Mouse (Mus musculus) heart, postnatal 14 days (tissue): ENCODE data around the gene Btnl6. TPM values are rescaled to one million over a fixed set of nuclear protein-coding genes. Genes with fewer than 3 reads are reported as not detected.
"Not testable (repeated sequence)": the region's sequence is repeated elsewhere in the genome, so short reads cannot be mapped to it uniquely, and the experiment has no call there.

ENCODE experiments used
- DNase-seq, 2 experiments: peaks; one replicate each; pipeline ENCODE4 v3.0.0; 2021 to 2022
- intact Hi-C: fragments of 180-260 bp; cut with DNase I; formaldehyde crosslinking; loops from one replicate; pipeline ENCODE4 v1.15.1; 2025
- total RNA-seq, 2 experiments: library from RNA; stranded (reverse); gene quantifications; 2 replicates each; pipeline ENCODE4 v1.2.3; 2021

The Btnl6 gene
- total RNA-seq, 2 experiments from 2014 or later, result not detected

- intact Hi-C loops, result no loop called here
- peak in 1 of 2 experiments; percentile 1 for DNase-seq
Observed at GRCm38 (mm10) chr17:34507591-34507990, 9.6 kb downstream of the Btnl6 start.

- intact Hi-C loops, DNase-seq: not testable (repeated sequence)
Observed at GRCm38 (mm10) chr17:34497726-34498125, 19.4 kb downstream of the Btnl6 start.

GRCm38 (mm10) chr17:34497319-34497718, 19.8 kb downstream of the Btnl6 start:
- intact Hi-C loops, DNase-seq: not testable (repeated sequence)

GRCm38 (mm10) chr17:34496539-34496938, 20.6 kb downstream of the Btnl6 start:
- no peak for DNase-seq
- intact Hi-C loops, result no loop called here

GRCm38 (mm10) chr17:34495156-34495555, 22.0 kb downstream of the Btnl6 start:
- intact Hi-C loops, DNase-seq: not testable (repeated sequence)

- no peak for DNase-seq
- intact Hi-C loops, result no loop called here
Observed at GRCm38 (mm10) chr17:34492796-34493195, 24.4 kb downstream of the Btnl6 start.

- DNase-seq, intact Hi-C loops: not testable (repeated sequence)
Observed at GRCm38 (mm10) chr17:34477238-34478013, 39.7 kb downstream of the Btnl6 start, which contains the start of gene Btnl4. Btnl4 (minus strand) TSS chr17:34477318.

GRCm38 (mm10) chr17:34476427-34476826, 40.7 kb downstream of the Btnl6 start:
- intact Hi-C loops, result no loop called here
- no peak for DNase-seq

- intact Hi-C loops, result no loop called here
- DNase-seq, result no peak
Observed at GRCm38 (mm10) chr17:34475060-34475459, 42.1 kb downstream of the Btnl6 start.

- no peak for DNase-seq
- intact Hi-C loops, result no loop called here
Observed at GRCm38 (mm10) chr17:34470491-34470890, 46.7 kb downstream of the Btnl6 start.

GRCm38 (mm10) chr17:34465906-34466305, 51.2 kb downstream of the Btnl6 start:
- DNase-seq, intact Hi-C loops: not testable (repeated sequence)

- intact Hi-C loops, result no loop called here
- DNase-seq, result no peak
Observed at GRCm38 (mm10) chr17:34459255-34459654, 57.9 kb downstream of the Btnl6 start.

Other genes starting within 250 kb of the Btnl6 start
- 10 to 100 TPM in 1 of 2 experiments, 1 to 10 TPM in 1; 7.0 to 13.1 TPM for gene H2-Aa, start 229.5 kb downstream of the Btnl6 start, total RNA-seq
- 10 to 100 TPM in 1 of 2 experiments, 1 to 10 TPM in 1; 5.8 to 11.8 TPM for gene H2-Eb1, start 211.5 kb downstream of the Btnl6 start, total RNA-seq
- gene H2-Eb2, start 191.7 kb downstream of the Btnl6 start, total RNA-seq, result under 1 TPM in 1 of 2 experiments, not detected in 1; 0.10 TPM
- gene Btnl2, start 162.5 kb downstream of the Btnl6 start, total RNA-seq, result under 1 TPM; 0.27 to 0.33 TPM
- not detected for gene Btnl1, start 140.2 kb downstream of the Btnl6 start, total RNA-seq
- gene BC051142, start 118.5 kb downstream of the Btnl6 start, total RNA-seq, result under 1 TPM in 1 of 2 experiments, not detected in 1; 0.24 TPM
- gene Btnl4, start 40.0 kb downstream of the Btnl6 start, total RNA-seq, result not detected
- 10 to 100 TPM; 47.9 to 52.6 TPM for gene Notch4, start 46.9 kb upstream of the Btnl6 start, total RNA-seq
- gene Gpsm3, start 72.5 kb upstream of the Btnl6 start, total RNA-seq, result 1 to 10 TPM; 5.6 to 7.8 TPM
- 10 to 100 TPM; 20.1 to 22.6 TPM for gene Pbx2, start 73.9 kb upstream of the Btnl6 start, total RNA-seq
- gene Ager, start 80.5 kb upstream of the Btnl6 start, total RNA-seq, result 1 to 10 TPM; 1.0 to 1.2 TPM
- 10 to 100 TPM; 33.6 to 35.4 TPM for gene Rnf5, start 86.3 kb upstream of the Btnl6 start, total RNA-seq
- 10 to 100 TPM; 56.3 to 57.9 TPM for gene Agpat1, start 86.9 kb upstream of the Btnl6 start, total RNA-seq
- 1 to 10 TPM; 2.1 to 2.7 TPM for gene Egfl8, start 98.6 kb upstream of the Btnl6 start, total RNA-seq
- gene Ppt2, start 111.2 kb upstream of the Btnl6 start, total RNA-seq, result 10 to 100 TPM; 42.6 to 43.2 TPM
- gene Prrt1, start 112.2 kb upstream of the Btnl6 start, total RNA-seq, result 1 to 10 TPM; 1.9 to 3.1 TPM
- 1 to 10 TPM; 8.2 to 8.3 TPM for gene Fkbpl, start 127.4 kb upstream of the Btnl6 start, total RNA-seq
- 10 to 100 TPM; 18.0 to 19.0 TPM for gene Atf6b, start 129.8 kb upstream of the Btnl6 start, total RNA-seq
- gene Tnxb, start 153.2 kb upstream of the Btnl6 start, total RNA-seq, result 10 to 100 TPM; 48.6 to 56.7 TPM
- gene C4b, start 226.5 kb upstream of the Btnl6 start, total RNA-seq, result 10 to 100 TPM; 17.9 to 21.3 TPM